Mouse (Mus musculus): ENCODE measurements around the gene Ccdc30.

GRCm38 (mm10) chr4:119274627-119275026, 140.7 kb downstream of the Ccdc30 start:
- TF ChIP-seq POLR2A (IDR thresholded peaks at IDR 0.05; ENCODE audit: insufficient read depth, low read depth, low read length): peak; percentile 49; the same call in 1 of the 2 replicates
- no peak for TF ChIP-seq CTCF (IDR thresholded peaks at IDR 0.05)
- TF ChIP-seq EP300 (IDR thresholded peaks at IDR 0.05; ENCODE audit: insufficient read depth, low read depth, low read length): peak; percentile 45; the same call in 1 of the 2 replicates
